Mouse (Mus musculus): ENCODE results near the gene Acat2. TPM values are rescaled to one million over a fixed set of nuclear protein-coding genes. Genes with fewer than 3 reads are reported as not detected.

The Acat2 gene
- polyA plus RNA-seq, 1 experiment, result 19.4 TPM

DNA sequence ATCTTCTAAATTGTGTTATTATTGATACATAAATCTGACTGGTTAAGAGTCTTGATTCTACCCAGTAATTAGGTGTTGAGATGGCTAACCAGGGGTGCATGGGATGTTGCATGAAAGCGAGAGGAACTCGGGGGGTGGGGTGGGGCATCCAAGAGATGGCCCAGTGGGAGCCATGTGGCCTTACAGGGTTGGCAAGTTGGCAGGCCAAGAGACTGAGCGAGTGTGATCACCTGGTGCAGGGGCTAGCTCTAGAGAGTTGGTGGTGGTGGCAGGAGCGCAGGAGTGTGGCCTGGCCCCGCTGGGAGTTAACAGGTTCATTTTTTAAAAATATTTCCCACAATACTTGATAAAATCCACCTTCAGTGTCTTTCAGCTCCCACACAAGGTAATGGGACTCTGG lies 62.9 kb downstream of the Acat2 start:
- 92% methylated on average over 5 of the region's 5 CpGs for WGBS

More for the DNA sequence above, 62.9 kb downstream of the Acat2 start:
- Histone ChIP-seq H3K4me3 (replicated peaks; ENCODE audit: extremely low read depth, low read depth, low read length) (no peak overlapping the region), H3K4me1 (ENCODE audit: control insufficient read depth, insufficient read depth, low read length) (no peaks in the 10 kb centered on the region)
- DNase-seq, result no peak
- no peak for TF ChIP-seq POLR2A (IDR thresholded peaks at IDR 0.05; ENCODE audit: borderline replicate concordance, extremely low read depth, low read depth, low read length)
- TF ChIP-seq CTCF (IDR thresholded peaks at IDR 0.05; ENCODE audit: insufficient read depth, low read length), result no peak

Other genes starting within 250 kb of the Acat2 start
- 26.8 and 27.5 TPM in 2 replicates for gene Igf2r, start 191.1 kb downstream of the Acat2 start, polyA plus RNA-seq (2012; rRNA removed)
- gene Mas1, start 92.6 kb downstream of the Acat2 start, polyA plus RNA-seq (2012; rRNA removed), result 0.12 TPM in 1 of 2 replicates, not detected in the other
- 0.09 and 0.31 TPM in 2 replicates for gene Mrgprh, start 84.7 kb downstream of the Acat2 start, polyA plus RNA-seq (2012; rRNA removed)
- gene Pnldc1, start 50.5 kb downstream of the Acat2 start, polyA plus RNA-seq (2012; rRNA removed), result 1.3 and 1.9 TPM in 2 replicates
- gene Tcp1, start 45.0 kb downstream of the Acat2 start, polyA plus RNA-seq (2012; rRNA removed), result 39.7 and 47.7 TPM in 2 replicates
- 18.8 and 19.3 TPM in 2 replicates for gene Mrpl18, start 44.4 kb downstream of the Acat2 start, polyA plus RNA-seq (2012; rRNA removed)
- 0.24 and 0.51 TPM in 2 replicates for gene Acat3, start 20.1 kb downstream of the Acat2 start, polyA plus RNA-seq (2012; rRNA removed)
- gene Wtap, start 33.4 kb upstream of the Acat2 start, polyA plus RNA-seq (2012; rRNA removed), result 16.1 and 19.4 TPM in 2 replicates
- gene Sod2, start 46.1 kb upstream of the Acat2 start, polyA plus RNA-seq (2012; rRNA removed), result 285 and 325 TPM in 2 replicates
- not detected in 2 replicates for gene Gpr31b, start 91.5 kb upstream of the Acat2 start, polyA plus RNA-seq (2012; rRNA removed)
- gene Tcp10b, start 100.4 kb upstream of the Acat2 start, polyA plus RNA-seq (2012; rRNA removed), result 0.07 and 0.13 TPM in 2 replicates
- 0.22 TPM in 1 of 2 replicates, not detected in the other for gene Unc93a, start 171.1 kb upstream of the Acat2 start, polyA plus RNA-seq (2012; rRNA removed)